Mouse (Mus musculus): ENCODE results near the gene Slc25a20. TPM values are rescaled to one million over a fixed set of nuclear protein-coding genes. Genes with fewer than 3 reads are reported as not detected.

The Slc25a20 gene
- polyA plus RNA-seq, 1 experiment: 19.1 TPM

- Histone ChIP-seq H3K27ac (ENCODE audit: insufficient read depth, low read length) (no peak overlapping the region), H3K4me3 (replicated peaks; ENCODE audit: insufficient read depth, low read depth, low read length) (no peak overlapping the region), H3K27me3 (ENCODE audit: control insufficient read depth, insufficient read depth, low read length) (no peaks in the 10 kb centered on the region), H3K4me1 (ENCODE audit: control insufficient read depth, insufficient read depth, low read length) (no peaks in the 10 kb centered on the region)
- DNase-seq: no peak
- TF ChIP-seq POLR2A (IDR thresholded peaks at IDR 0.05; ENCODE audit: borderline replicate concordance, insufficient read depth, low read length) (no peak), CTCF (IDR thresholded peaks at IDR 0.05; ENCODE audit: borderline replicate concordance, insufficient read depth, low read depth, low read length) (no peak)
- WGBS: 63% methylated on average over 2 of the region's 2 CpGs
These were observed 28.0 kb upstream of the Slc25a20 start for GRCm38 (mm10) chr9:108633846-108634245.

DNA sequence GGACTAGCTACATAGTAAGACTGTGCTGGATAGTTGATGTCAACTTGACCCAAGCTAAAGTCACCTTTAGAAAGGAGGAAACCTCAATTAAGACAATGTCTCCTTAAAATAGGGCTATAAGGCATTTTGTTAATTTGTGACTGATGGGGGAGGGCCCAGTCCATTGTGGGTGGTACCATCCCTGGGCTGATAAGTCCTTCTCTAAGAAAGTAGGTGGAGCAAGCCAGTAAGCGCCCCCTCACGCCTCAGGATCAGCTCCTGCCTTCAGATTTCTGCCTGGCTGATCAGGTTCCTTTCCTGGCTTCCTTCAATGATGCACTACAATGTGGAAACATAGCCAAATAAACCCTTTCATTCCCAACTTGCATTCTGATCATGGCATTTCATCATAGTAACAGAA, 26.5 kb upstream of the Slc25a20 start:
- Histone ChIP-seq H3K4me3 (replicated peaks; ENCODE audit: insufficient read depth, low read depth, low read length) (no peak overlapping the region), H3K27ac (ENCODE audit: insufficient read depth, low read length) (no peak overlapping the region), H3K27me3 (ENCODE audit: control insufficient read depth, insufficient read depth, low read length) (no peaks in the 10 kb centered on the region), H3K4me1 (ENCODE audit: control insufficient read depth, insufficient read depth, low read length) (no peaks in the 10 kb centered on the region)
- 85% methylated on average over 2 of the region's 2 CpGs for WGBS
- TF ChIP-seq CTCF (IDR thresholded peaks at IDR 0.05; ENCODE audit: borderline replicate concordance, insufficient read depth, low read depth, low read length): no peak
- TF ChIP-seq POLR2A (IDR thresholded peaks at IDR 0.05; ENCODE audit: borderline replicate concordance, insufficient read depth, low read length): no peak
- no peak for DNase-seq

DNA sequence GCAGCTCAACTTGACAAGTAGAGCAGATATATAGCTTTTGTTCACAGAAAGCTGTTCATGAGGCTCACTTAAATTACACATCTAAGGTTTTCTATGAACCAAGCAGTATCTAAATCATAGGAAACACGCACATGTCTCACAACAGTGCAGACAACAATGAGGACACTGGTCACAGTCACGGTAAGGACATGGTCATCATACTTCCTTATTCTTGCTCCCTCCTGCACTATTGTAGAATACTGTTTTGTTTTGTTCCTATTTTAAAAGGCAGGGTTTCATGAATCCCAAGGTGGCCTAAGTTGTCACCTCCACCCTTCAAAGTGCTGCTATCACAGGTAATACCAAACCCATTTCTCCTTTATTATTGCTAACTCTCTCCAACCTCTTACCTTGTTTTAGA, 22.1 kb upstream of the Slc25a20 start:
- TF ChIP-seq CTCF (IDR thresholded peaks at IDR 0.05; ENCODE audit: borderline replicate concordance, insufficient read depth, low read depth, low read length) (no peak), POLR2A (IDR thresholded peaks at IDR 0.05; ENCODE audit: borderline replicate concordance, insufficient read depth, low read length) (no peak)
- DNase-seq: no peak
- WGBS: 79% methylated on average over 2 of the region's 2 CpGs
- Histone ChIP-seq H3K4me1 (ENCODE audit: control insufficient read depth, insufficient read depth, low read length) (peaks cover 3% of the 10 kb centered on the region; the same call in 1 of the 2 replicates), H3K27me3 (ENCODE audit: control insufficient read depth, insufficient read depth, low read length) (no peaks in the 10 kb centered on the region), H3K4me3 (replicated peaks; ENCODE audit: insufficient read depth, low read depth, low read length) (no peak overlapping the region), H3K27ac (ENCODE audit: insufficient read depth, low read length) (no peak overlapping the region)

- WGBS: 31% methylated on average over 10 of the region's 10 CpGs
- TF ChIP-seq CTCF (IDR thresholded peaks at IDR 0.05; ENCODE audit: borderline replicate concordance, insufficient read depth, low read depth, low read length) (no peak), POLR2A (IDR thresholded peaks at IDR 0.05; ENCODE audit: borderline replicate concordance, insufficient read depth, low read length) (no peak)
- H3K27me3 ChIP-seq (ENCODE audit: control insufficient read depth, insufficient read depth, low read length): no peaks in the 10 kb centered on the region
- H3K27ac ChIP-seq (ENCODE audit: insufficient read depth, low read length): no peak overlapping the region
- peaks cover 5% of the 10 kb centered on the region; the same call in 1 of the 2 replicates for H3K4me1 ChIP-seq (ENCODE audit: control insufficient read depth, insufficient read depth, low read length)
- DNase-seq: peak in 1 of 2 experiments; percentile 8
- peak overlapping the region; percentile 78 for H3K4me3 ChIP-seq (replicated peaks; ENCODE audit: insufficient read depth, low read depth, low read length)
These were observed 13.7 kb upstream of the Slc25a20 start for GRCm38 (mm10) chr9:108648166-108648565.

- H3K27ac ChIP-seq (ENCODE audit: insufficient read depth, low read length): peak within 1 kb of the TSS; percentile 72
- H3K4me3 ChIP-seq (replicated peaks; ENCODE audit: insufficient read depth, low read depth, low read length): peak within 1 kb of the TSS; percentile 78
- peak; percentile 93 to 94 for DNase-seq
- H3K27me3 ChIP-seq (ENCODE audit: control insufficient read depth, insufficient read depth, low read length): no peaks in the 10 kb centered on the region
- peaks cover 5% of the 10 kb centered on the region; the same call in 1 of the 2 replicates for H3K4me1 ChIP-seq (ENCODE audit: control insufficient read depth, insufficient read depth, low read length)
- no peak for TF ChIP-seq CTCF (IDR thresholded peaks at IDR 0.05; ENCODE audit: borderline replicate concordance, insufficient read depth, low read depth, low read length)
- TF ChIP-seq POLR2A (IDR thresholded peaks at IDR 0.05; ENCODE audit: borderline replicate concordance, insufficient read depth, low read length): peak; percentile 92
- under 1% methylated on average over 112 of the region's 112 CpGs for WGBS
These were observed 13.0 kb upstream of the Slc25a20 start, which contains the start of gene Arih2 for GRCm38 (mm10) chr9:108648611-108649560. TSS of gene Arih2 (minus strand) at chr9:108649386.

- Histone ChIP-seq H3K4me3 (replicated peaks; ENCODE audit: insufficient read depth, low read depth, low read length) (peak overlapping the region; percentile 78), H3K4me1 (ENCODE audit: control insufficient read depth, insufficient read depth, low read length) (peaks cover 5% of the 10 kb centered on the region; the same call in 1 of the 2 replicates), H3K27ac (ENCODE audit: insufficient read depth, low read length) (peak overlapping the region; percentile 65; the same call in 1 of the 2 replicates), H3K27me3 (ENCODE audit: control insufficient read depth, insufficient read depth, low read length) (no peaks in the 10 kb centered on the region)
- peak; percentile 12 to 21 for DNase-seq
- WGBS: 15% methylated on average over 29 of the region's 29 CpGs
- TF ChIP-seq CTCF (IDR thresholded peaks at IDR 0.05; ENCODE audit: borderline replicate concordance, insufficient read depth, low read depth, low read length) (no peak), POLR2A (IDR thresholded peaks at IDR 0.05; ENCODE audit: borderline replicate concordance, insufficient read depth, low read length) (no peak)
These were observed 12.1 kb upstream of the Slc25a20 start for GRCm38 (mm10) chr9:108649561-108650440.

Data from cerebellum, adult 2 months (tissue).